26 mouse cellular contexts compared by ENCODE assay signal in genomic region chr19:55250451-55250850, GRCm38 (mm10). TPM values are rescaled to one million over a fixed set of nuclear protein-coding genes. Genes with fewer than 3 reads are reported as not detected.
DNase-seq lines count a peak whose midpoint lies in the region; ATAC-seq and TF ChIP-seq lines count a peak whose summit lies in the region.
"Had no signal": no experiment of that assay in that cellular context is flagged by ENCODE, and none has a peak within 500 bp of the region (broad histone marks: within the 10 kb centered on the region; RNA-seq: fewer than 3 reads in every experiment).

No protein-coding gene starts in this region.

- H3K27me3 ChIP-seq in liver, adult 2 months (ENCODE audit: control insufficient read depth, insufficient read depth, low read length): no peaks in the 10 kb centered on the region
- H3K27me3 ChIP-seq: hindbrain, embryonic 15.5 days; Patski had no signal

- ATAC-seq in megakaryocyte-erythroid progenitor cell, adult 5-6 weeks (replicated peaks; ENCODE audit: low FRiP score, low TSS enrichment, poor library complexity, severe bottlenecking): peak; percentile 45
- ATAC-seq in granulocyte monocyte progenitor cell, adult 5-6 weeks (replicated peaks; ENCODE audit: poor library complexity, severe bottlenecking): no peak
- ATAC-seq: forebrain, embryonic 14.5 days; forebrain, postnatal 0 days; Patski had no signal

- no peak overlapping the region for H3K27ac ChIP-seq in liver, adult 2 months (replicated peaks; ENCODE audit: insufficient read depth, low read depth, low read length)
- H3K27ac ChIP-seq in brown adipose tissue, adult 24 weeks (replicated peaks; ENCODE audit: low read depth, low read length): peak overlapping the region; percentile 73
- H3K27ac ChIP-seq: heart, adult 2 months; heart, embryonic 10.5 days; hindbrain, embryonic 12.5 days; hindbrain, embryonic 15.5 days had no signal

- no peak for TF ChIP-seq CTCF in liver, adult 2 months (IDR thresholded peaks at IDR 0.05; ENCODE audit: low read depth, low read length)

- peak; percentile 41 for DNase-seq in adrenal gland, postnatal 10 days
- DNase-seq in adrenal gland, adult 2 months: no peak
- DNase-seq in liver, adult 2 months (ENCODE audit: extremely low read depth, low read depth, low spot score): peak; percentile 63
- no peak for DNase-seq in liver
- DNase-seq in lung, postnatal 10 days: no peak
- DNase-seq: adrenal gland, postnatal 25 days; cerebellum, adult 18-20 months; cerebellum, adult 9-10 months; cerebellum, postnatal 14 days; forebrain, postnatal 0 days; gastrocnemius, postnatal 25 days; heart, adult 2 months had no signal

- no peak overlapping the region for H3K4me3 ChIP-seq in liver, adult 2 months (ENCODE audit: insufficient read depth, low read depth, low read length)
- no peak overlapping the region for H3K4me3 ChIP-seq in brown adipose tissue, adult 24 weeks (ENCODE audit: insufficient read depth, low read depth, low read length)
- H3K4me3 ChIP-seq: heart, adult 2 months; heart, embryonic 10.5 days; hindbrain, embryonic 12.5 days; hindbrain, embryonic 15.5 days had no signal

- no peak for TF ChIP-seq POLR2A in liver, adult 2 months (IDR thresholded peaks at IDR 0.05; ENCODE audit: extremely low read depth, insufficient read depth, low read length)

- 56% methylated on average over 5 of the region's 5 CpGs for WGBS in liver, adult 2 months

- no peaks in the 10 kb centered on the region for H3K36me3 ChIP-seq in liver, adult 2 months (ENCODE audit: control insufficient read depth, insufficient read depth, low read length)
- H3K36me3 ChIP-seq: heart, embryonic 10.5 days; hindbrain, embryonic 12.5 days; hindbrain, embryonic 15.5 days had no signal

- H3K4me1 ChIP-seq in liver, adult 2 months (ENCODE audit: control insufficient read depth, insufficient read depth, low read length): peaks cover 22% of the 10 kb centered on the region
- 0 out of 2 replicates have a peak, but pooled peaks cover 3% of the 10 kb centered on the region for H3K4me1 ChIP-seq in brown adipose tissue, adult 24 weeks (ENCODE audit: control insufficient read depth, insufficient read depth, insufficient read length, low read length)

- peaks cover 8% of the 10 kb centered on the region; the same call in 1 of the 2 replicates for H3K79me2 ChIP-seq in liver, adult 2 months (ENCODE audit: control insufficient read depth, insufficient read depth, low read length)

- H3K9ac ChIP-seq in liver, adult 2 months (ENCODE audit: low read depth, low read length): no peak overlapping the region
- H3K9ac ChIP-seq: forebrain, postnatal 0 days; hindbrain, embryonic 12.5 days; hindbrain, embryonic 15.5 days had no signal

RNA-seq across cellular contexts. Expression of gene Acsl5, which starts 1.3 kb away (rescaled TPM):
- total RNA-seq in adrenal gland, postnatal 10 days (2021): 100 to 1,000 TPM in 1 of 2 experiments, 10 to 100 TPM in 1; 89.8 to 143 TPM
- 100 to 1,000 TPM in 1 of 2 experiments, 10 to 100 TPM in 1; 86.1 to 324 TPM for total RNA-seq in adrenal gland, adult 2 months (2021)
- polyA plus RNA-seq in adrenal gland, adult 2 months (2012; rRNA removed): 7.4 and 10.4 TPM in 2 replicates
- total RNA-seq in liver, adult 2 months (2014; rRNA removed): 1,037 and 1,190 TPM in 2 replicates
- polyA plus RNA-seq in liver, adult 2 months (2012; rRNA removed): 206 and 249 TPM in 2 replicates
- polyA plus RNA-seq in brown adipose tissue, adult 24 weeks (2012; ENCODE audit: insufficient read depth, insufficient read length, missing spikeins): 279 and 449 TPM in 2 replicates
- 180 and 241 TPM in 2 replicates for total RNA-seq in megakaryocyte-erythroid progenitor cell, adult 5-6 weeks (2014; fragmentation: Nextera tagmentation)
- total RNA-seq in megakaryocyte-erythroid progenitor cell, adult 5-6 weeks (2017): 295 and 345 TPM in 2 replicates
- 68.6 and 120 TPM in 2 replicates for total RNA-seq in granulocyte monocyte progenitor cell, adult 5-6 weeks (2014; fragmentation: Nextera tagmentation)
- total RNA-seq in granulocyte monocyte progenitor cell, adult 5-6 weeks (2017): 127 and 204 TPM in 2 replicates

RNA-seq across cellular contexts. Expression of gene Gucy2g, which starts 9.4 kb away (rescaled TPM):
- total RNA-seq in adrenal gland, postnatal 10 days (2021): not detected
- not detected for total RNA-seq in adrenal gland, adult 2 months (2021)
- polyA plus RNA-seq in adrenal gland, adult 2 months (2012; rRNA removed): 0.03 TPM in 1 of 2 replicates, not detected in the other
- not detected in 2 replicates for total RNA-seq in liver, adult 2 months (2014; rRNA removed)
- 0.04 TPM in 2 replicates for polyA plus RNA-seq in liver, adult 2 months (2012; rRNA removed)
- polyA plus RNA-seq in brown adipose tissue, adult 24 weeks (2012; ENCODE audit: insufficient read depth, insufficient read length, missing spikeins): not detected in 2 replicates
- total RNA-seq in megakaryocyte-erythroid progenitor cell, adult 5-6 weeks (2014; fragmentation: Nextera tagmentation): not detected in 2 replicates
- not detected in 2 replicates for total RNA-seq in megakaryocyte-erythroid progenitor cell, adult 5-6 weeks (2017)
- not detected in 2 replicates for total RNA-seq in granulocyte monocyte progenitor cell, adult 5-6 weeks (2014; fragmentation: Nextera tagmentation)
- not detected in 2 replicates for total RNA-seq in granulocyte monocyte progenitor cell, adult 5-6 weeks (2017)
- total RNA-seq: adrenal gland, postnatal 25 days; hematopoietic stem cell, adult 5-6 weeks had no signal
- polyA plus RNA-seq: embryonic facial prominence, embryonic 11.5 days; forebrain, embryonic 11.5 days; heart, embryonic 10.5 days; heart, embryonic 14.5 days; heart, postnatal 0 days; hindbrain, embryonic 12.5 days; intestine, embryonic 14.5 days had no signal

Comparison
In these comparisons a context has a peak if more than half of its experiments do, and no peak if none do; other contexts are left out.
1. DNase-seq: peak in adrenal gland, postnatal 10 days (single experiment) and liver, adult 2 months (single experiment); none in adrenal gland, adult 2 months (single experiment), liver (single experiment) and lung, postnatal 10 days (single experiment).